Mouse (Mus musculus): ENCODE data around the gene Kbtbd6. TPM values are rescaled to one million over a fixed set of nuclear protein-coding genes. Genes with fewer than 3 reads are reported as not detected.

Kbtbd6 gene
- polyA plus RNA-seq, 1 experiment from 2014 or later = 6.1 TPM

Other genes starting within 250 kb of the Kbtbd6 start
- gene Zfp957, start 204.5 kb upstream of the Kbtbd6 start, polyA plus RNA-seq (2016; fragmentation: Nextera tagmentation; extraction: Ambion mirVana) = not detected in 2 replicates
- gene Rgcc, start 150.2 kb upstream of the Kbtbd6 start, polyA plus RNA-seq (2016; fragmentation: Nextera tagmentation; extraction: Ambion mirVana) = 30.3 and 48.2 TPM in 2 replicates
- gene Naa16, start 61.1 kb upstream of the Kbtbd6 start, polyA plus RNA-seq (2016; fragmentation: Nextera tagmentation; extraction: Ambion mirVana) = 46.8 and 50.6 TPM in 2 replicates
- 8.2 and 9.6 TPM in 2 replicates for gene Mtrf1, start 54.1 kb upstream of the Kbtbd6 start, polyA plus RNA-seq (2016; fragmentation: Nextera tagmentation; extraction: Ambion mirVana)
- 12.1 and 13.3 TPM in 2 replicates for gene Kbtbd7, start 25.3 kb upstream of the Kbtbd6 start, polyA plus RNA-seq (2016; fragmentation: Nextera tagmentation; extraction: Ambion mirVana)
- 5.4 and 5.9 TPM in 2 replicates for gene Elf1, start 29.4 kb downstream of the Kbtbd6 start, polyA plus RNA-seq (2016; fragmentation: Nextera tagmentation; extraction: Ambion mirVana)
- 48.1 and 54.8 TPM in 2 replicates for gene Wbp4, start 29.7 kb downstream of the Kbtbd6 start, polyA plus RNA-seq (2016; fragmentation: Nextera tagmentation; extraction: Ambion mirVana)
- gene Sugt1, start 135.9 kb downstream of the Kbtbd6 start, polyA plus RNA-seq (2016; fragmentation: Nextera tagmentation; extraction: Ambion mirVana) = 151 and 155 TPM in 2 replicates
- gene Cnmd, start 210.3 kb downstream of the Kbtbd6 start, polyA plus RNA-seq (2016; fragmentation: Nextera tagmentation; extraction: Ambion mirVana) = 2.4 and 5.5 TPM in 2 replicates

Data from embryonic facial prominence, embryonic 10.5 days (tissue).